Mouse (Mus musculus) telencephalon, adult 2 months (tissue): ENCODE data around the gene Cdca3.

Experiments used
- DNase-seq: peaks from one replicate; pipeline ENCODE4 v3.0.0-alpha.2; 2011; ENCODE audit warnings: low read depth, low spot score

The Cdca3 gene

GRCm38 (mm10) chr6:124863658-124864298, 34.4 kb downstream of the Cdca3 start, which contains the start of gene Gpr162:
TSS of gene Gpr162 (minus strand) at chr6:124863983.
- DNase-seq: peak; percentile 80

- DNase-seq: no peak
Measured at GRCm38 (mm10) chr6:124865766-124866362, 36.5 kb downstream of the Cdca3 start.

GRCm38 (mm10) chr6:124866560-124866959, 37.2 kb downstream of the Cdca3 start:
- no peak for DNase-seq

GRCm38 (mm10) chr6:124874348-124874747, 45.0 kb downstream of the Cdca3 start:
- no peak for DNase-seq

GRCm38 (mm10) chr6:124879390-124879789, 50.0 kb downstream of the Cdca3 start:
- DNase-seq: no peak

- DNase-seq: no peak
Measured at GRCm38 (mm10) chr6:124881821-124882220, 52.5 kb downstream of the Cdca3 start.
